Mouse (Mus musculus): ENCODE measurements around the gene Polr1b.

DNA sequence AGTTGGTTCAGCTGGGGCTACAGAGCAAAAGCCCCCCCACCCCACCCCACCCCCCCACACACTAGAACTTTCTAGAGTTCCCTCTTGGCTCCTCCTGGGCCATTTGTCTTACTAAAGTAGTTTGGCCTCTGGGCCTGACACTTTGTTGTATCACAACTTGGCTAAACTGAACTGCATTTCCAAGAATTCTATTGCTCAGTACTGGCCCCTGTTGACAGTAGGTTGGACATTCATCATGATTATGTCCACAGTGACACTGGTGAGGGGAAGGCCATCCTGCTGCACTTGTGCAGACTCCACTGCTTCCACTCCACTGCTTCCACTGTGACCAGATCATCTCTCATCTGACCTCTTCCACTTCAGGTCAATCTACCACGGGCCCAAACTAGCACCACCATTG is 52.0 kb downstream of the Polr1b start:
- TF ChIP-seq CTCF (IDR thresholded peaks at IDR 0.05; ENCODE audit: borderline replicate concordance, extremely low read depth, insufficient read depth, insufficient read length) (no peak), POLR2A (IDR thresholded peaks at IDR 0.05; ENCODE audit: borderline replicate concordance, extremely low read depth, insufficient read depth, insufficient read length, poor library complexity, severe bottlenecking) (no peak)
